Mouse (Mus musculus) heart, postnatal 0 days (tissue): ENCODE measurements at regions not wholly inside any gene's neighbourhood (a gene's known extent, or its start where the extent isn't known, plus 50 kb on each side); places are given as distances from the start of the nearest gene placed in this dataset.

Source experiments
- ATAC-seq: fragments of 200-750 bp; cut with Nextera tagmentation; 2 replicates; pipeline ENCODE4 v1.8.0; 2017; ENCODE audit warnings: low read depth, moderate number of reproducible peaks, moderate library complexity; ENCODE audit not compliant: insufficient read depth
- DNase-seq: peaks from one replicate; pipeline ENCODE4 v3.0.0-alpha.2; 2016; ENCODE audit warnings: low spot score
- H3K27ac ChIP-seq: fragments of 300-500 bp; sonication (generic); 2 replicates; pipeline ENCODE4 v1.5.1; 2014; ENCODE audit warnings: low read depth, mild to moderate bottlenecking
- H3K27me3 ChIP-seq: fragments of 300-500 bp; sonication (generic); 2 replicates; pipeline ENCODE4 v1.6.1; 2014; ENCODE audit warnings: low read length, mixed read lengths; ENCODE audit not compliant: control insufficient read depth, insufficient read depth
- H3K36me3 ChIP-seq: fragments of 300-500 bp; sonication (generic); replicated peaks from 2 replicates; pipeline ENCODE4 v1.6.1; 2014; ENCODE audit warnings: low read length, mixed read lengths; ENCODE audit not compliant: control insufficient read depth, insufficient read depth
- H3K4me1 ChIP-seq: fragments of 300-500 bp; sonication (generic); 2 replicates; pipeline ENCODE4 v1.6.1; 2014; ENCODE audit warnings: antibody characterized with exemption; ENCODE audit not compliant: control insufficient read depth, insufficient read depth
- H3K4me2 ChIP-seq: fragments of 300-500 bp; sonication (generic); 2 replicates; pipeline ENCODE4 v1.6.1; 2014; ENCODE audit warnings: low read depth, mild to moderate bottlenecking, low read length, moderate library complexity
- H3K4me3 ChIP-seq: fragments of 300-500 bp; sonication (generic); 2 replicates; pipeline ENCODE4 v1.5.1; 2014; ENCODE audit warnings: low read depth, low read length
- H3K9ac ChIP-seq: fragments of 300-500 bp; sonication (generic); replicated peaks from 2 replicates; pipeline ENCODE4 v1.6.1; 2014; ENCODE audit warnings: low read depth, low read length, mixed read lengths
- H3K9me3 ChIP-seq: fragments of 300-500 bp; sonication (generic); replicated peaks from 2 replicates; pipeline ENCODE4 v1.6.1; 2016; ENCODE audit warnings: low read length; ENCODE audit not compliant: control insufficient read depth
- CTCF ChIP-seq: IDR thresholded peaks from 2 replicates; pipeline ENCODE4 v1.5.1; 2016; ENCODE audit warnings: antibody characterized with exemption, control low read depth, low read depth
- EP300 ChIP-seq: IDR thresholded peaks from 2 replicates; pipeline ENCODE4 v1.6.1; 2016; ENCODE audit warnings: antibody characterized with exemption, low read depth
- WGBS: fragments of 180-500 bp; shearing (Covaris S2); extraction: QIAGEN DNeasy Blood & Tissue Kit; methylation state at CpG from one replicate; pipeline ENCODE4 v1.1.7; 2014; 5-methylcytosine and 5-hydroxymethylcytosine counted together

GRCm38 (mm10) chr13:52452291-52452690 is 78.8 kb downstream of the Diras2 start:
- Histone ChIP-seq H3K27ac (no peak overlapping the region), H3K4me2 (no peak overlapping the region), H3K36me3 (no peaks in the 10 kb centered on the region), H3K27me3 (no peaks in the 10 kb centered on the region), H3K9ac (no peak overlapping the region), H3K9me3 (no peaks in the 10 kb centered on the region), H3K4me3 (no peak overlapping the region), H3K4me1 (0 out of 2 replicates have a peak, but pooled peaks cover 4% of the 10 kb centered on the region)
- WGBS = 68% methylated on average over 4 of the region's 4 CpGs
- DNase-seq = no peak
- TF ChIP-seq EP300 = no peak
- no peak for TF ChIP-seq CTCF
- no peak for ATAC-seq
